Mouse (Mus musculus) layer of hippocampus, adult 9-10 months (tissue): ENCODE results near the gene Gm20388.
A peak's percentile ranks its signal among the peaks of the same experiment; 100 is the strongest.

Experiments
- DNase-seq: peaks from one replicate; pipeline ENCODE4 v3.0.0; 2022; ENCODE audit warnings: low spot score

Gene Gm20388

GRCm38 (mm10) chr8:122151541-122151940, 2240.9 kb downstream of the Gm20388 start:
- DNase-seq = no peak

GRCm38 (mm10) chr8:122155082-122155643, 2244.5 kb downstream of the Gm20388 start:
- DNase-seq = no peak

- no peak for DNase-seq
Observed at GRCm38 (mm10) chr8:122155964-122156363, 2245.3 kb downstream of the Gm20388 start.

- DNase-seq = no peak
Observed at GRCm38 (mm10) chr8:122157689-122158088, 2247.0 kb downstream of the Gm20388 start.

- no peak for DNase-seq
Observed at GRCm38 (mm10) chr8:122160165-122160564, 2249.5 kb downstream of the Gm20388 start.

GRCm38 (mm10) chr8:122162992-122163391, 2252.4 kb downstream of the Gm20388 start:
- DNase-seq = peak; percentile 26

- DNase-seq = no peak
Observed at GRCm38 (mm10) chr8:122167204-122167860, 2256.7 kb downstream of the Gm20388 start.

GRCm38 (mm10) chr8:122169446-122169845, 2258.8 kb downstream of the Gm20388 start:
- no peak for DNase-seq

GRCm38 (mm10) chr8:122171823-122172222, 2261.2 kb downstream of the Gm20388 start:
- no peak for DNase-seq

GRCm38 (mm10) chr8:122174133-122174930, 2263.7 kb downstream of the Gm20388 start:
- no peak for DNase-seq

GRCm38 (mm10) chr8:122178392-122178890, 2267.8 kb downstream of the Gm20388 start:
- DNase-seq = no peak

GRCm38 (mm10) chr8:122179354-122179753, 2268.7 kb downstream of the Gm20388 start:
- DNase-seq = no peak

GRCm38 (mm10) chr8:122180116-122180515, 2269.5 kb downstream of the Gm20388 start:
- no peak for DNase-seq

GRCm38 (mm10) chr8:122181414-122181813, 2270.8 kb downstream of the Gm20388 start:
- no peak for DNase-seq

GRCm38 (mm10) chr8:122181991-122182390, 2271.3 kb downstream of the Gm20388 start:
- DNase-seq = no peak

GRCm38 (mm10) chr8:122186363-122186974, 2275.8 kb downstream of the Gm20388 start:
- no peak for DNase-seq

- no peak for DNase-seq
Observed at GRCm38 (mm10) chr8:122187271-122187670, 2276.6 kb downstream of the Gm20388 start.

- DNase-seq = no peak
Observed at GRCm38 (mm10) chr8:122190349-122191053, 2279.9 kb downstream of the Gm20388 start.

GRCm38 (mm10) chr8:122191054-122191376, 2280.4 kb downstream of the Gm20388 start:
- DNase-seq = no peak

- no peak for DNase-seq
Observed at GRCm38 (mm10) chr8:122192771-122193170, 2282.1 kb downstream of the Gm20388 start.

GRCm38 (mm10) chr8:122193521-122193920, 2282.9 kb downstream of the Gm20388 start:
- no peak for DNase-seq

- DNase-seq = no peak
Observed at GRCm38 (mm10) chr8:122194396-122194795, 2283.8 kb downstream of the Gm20388 start.
